Mouse (Mus musculus) bone marrow macrophage, adult 2 months (primary cell): Measurements from ENCODE around the gene Nudcd3. TPM values are rescaled to one million over a fixed set of nuclear protein-coding genes. Genes with fewer than 3 reads are reported as not detected.
A peak's percentile ranks its signal among the peaks of the same experiment; 100 is the strongest.
"Not testable (repeated sequence)": the region's sequence is repeated elsewhere in the genome, so short reads cannot be mapped to it uniquely, and the experiment has no call there.

Experiments used
- H3K27ac ChIP-seq: 2 replicates; pipeline ENCODE4 v1.5.1; 2012; ENCODE audit warnings: low read depth, low read length; ENCODE audit not compliant: insufficient read depth
- H3K4me1 ChIP-seq: 2 replicates; pipeline ENCODE4 v1.6.1; 2012; ENCODE audit warnings: low read length; ENCODE audit not compliant: control insufficient read depth, insufficient read depth
- H3K4me3 ChIP-seq: 2 replicates; pipeline ENCODE4 v1.5.1; 2012; ENCODE audit warnings: mild to moderate bottlenecking, low read length, moderate library complexity; ENCODE audit not compliant: insufficient read depth
- CTCF ChIP-seq: IDR thresholded peaks from 2 replicates; pipeline ENCODE4 v1.5.1; 2012; ENCODE audit warnings: low read depth, mild to moderate bottlenecking, low read length, moderate library complexity
- POLR2A ChIP-seq: IDR thresholded peaks from 2 replicates; pipeline ENCODE4 v1.6.1; 2012; ENCODE audit warnings: mild to moderate bottlenecking, low read depth, low read length, borderline replicate concordance
- polyA plus RNA-seq: library from polyadenylated mRNA; stranded (reverse); fragments of >200 nt; gene quantifications from 2 replicates; pipeline ENCODE4 v1.2.4, GENCODE M21; 2012; ENCODE audit not compliant: missing spikeins, insufficient read depth, insufficient read length

The Nudcd3 gene
- polyA plus RNA-seq, 1 experiment = 30.6 TPM

DNA sequence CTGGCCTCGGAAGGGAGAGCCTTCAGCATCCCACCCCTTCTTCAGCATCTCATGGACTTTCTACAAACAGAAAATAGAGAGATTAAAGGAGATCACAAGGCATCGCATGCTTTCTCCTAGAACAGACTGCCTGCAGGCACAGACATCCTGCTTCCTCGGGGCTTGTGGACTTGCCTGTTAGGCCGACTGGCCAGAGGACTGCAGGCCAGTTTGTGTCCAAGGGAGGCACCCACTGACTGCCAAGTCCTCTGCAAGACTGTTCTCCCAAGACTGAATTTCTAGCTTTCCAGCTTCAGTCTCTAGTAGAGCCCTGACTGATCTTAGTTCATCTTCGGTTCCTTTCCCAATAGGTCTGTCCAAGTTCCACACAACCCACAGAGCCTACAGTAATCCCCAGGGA is 91.9 kb downstream of the Nudcd3 start:
- Histone ChIP-seq H3K27ac (no peak overlapping the region), H3K4me1 (no peaks in the 10 kb centered on the region), H3K4me3 (no peak overlapping the region)
- TF ChIP-seq CTCF (no peak), POLR2A (no peak)

DNA sequence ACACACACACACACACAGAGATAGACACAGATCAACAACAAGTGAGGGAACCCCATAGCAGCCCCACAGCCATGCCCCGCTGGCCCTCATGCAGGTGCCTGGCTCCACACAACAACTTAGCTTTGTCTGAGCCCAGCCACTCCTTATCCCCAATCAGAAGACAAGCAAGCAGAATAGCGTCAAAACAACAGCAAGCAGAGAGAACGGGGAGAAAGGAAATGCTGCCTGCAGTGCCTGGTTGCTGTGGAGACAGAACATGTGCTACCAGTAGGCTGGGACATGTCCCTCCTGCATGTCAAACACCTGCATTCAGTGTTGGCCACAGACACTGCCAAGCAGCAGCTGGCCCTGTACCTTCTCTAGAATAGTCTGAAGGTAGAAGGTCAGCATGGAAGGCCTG is 92.5 kb downstream of the Nudcd3 start:
- Histone ChIP-seq H3K27ac (no peak overlapping the region), H3K4me1 (no peaks in the 10 kb centered on the region), H3K4me3 (no peak overlapping the region)
- no peak for TF ChIP-seq POLR2A

DNA sequence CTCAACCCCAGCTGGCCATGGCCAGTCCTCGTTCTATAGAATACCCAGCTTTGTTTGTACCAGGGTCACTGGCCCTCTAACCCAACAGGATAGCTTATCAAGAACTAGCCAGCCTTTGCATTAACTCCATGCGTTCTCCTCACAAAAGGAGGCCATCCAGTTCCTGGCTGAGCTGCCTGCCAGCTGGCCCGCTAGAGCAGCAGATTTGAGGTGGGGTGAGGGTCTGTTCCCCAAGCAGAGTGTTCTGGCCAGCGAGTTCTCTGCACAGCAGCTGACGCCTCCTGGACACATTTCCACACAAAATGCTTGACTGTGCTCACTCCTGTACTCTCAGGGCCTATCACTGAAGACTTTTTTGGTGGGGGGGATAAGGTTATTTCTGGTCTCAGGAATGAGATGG is 95.5 kb downstream of the Nudcd3 start:
- TF ChIP-seq POLR2A (no peak), CTCF (no peak)
- no peak overlapping the region for H3K27ac ChIP-seq
- H3K4me1 ChIP-seq = no peaks in the 10 kb centered on the region
- no peak overlapping the region for H3K4me3 ChIP-seq

DNA sequence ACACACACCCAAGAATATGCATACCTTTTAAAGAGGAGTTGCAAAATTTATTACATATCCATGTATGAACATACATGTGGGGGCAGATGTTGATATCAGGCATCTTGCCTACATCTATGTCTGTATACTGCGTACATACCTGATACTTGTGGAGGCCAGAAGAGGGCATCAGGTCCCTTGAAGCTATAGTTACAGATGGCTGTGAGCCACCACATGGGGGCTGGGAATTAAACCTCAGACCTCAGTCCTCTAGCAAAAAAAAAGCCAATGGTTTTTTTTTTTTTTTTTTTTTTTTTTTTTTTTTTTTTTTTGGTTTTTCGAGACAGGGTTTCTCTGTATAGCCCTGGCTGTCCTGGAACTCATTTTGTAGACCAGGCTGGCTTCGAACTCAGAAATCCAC is 103.6 kb downstream of the Nudcd3 start:
- H3K4me3 ChIP-seq, H3K27ac ChIP-seq, H3K4me1 ChIP-seq: not testable (repeated sequence)

DNA sequence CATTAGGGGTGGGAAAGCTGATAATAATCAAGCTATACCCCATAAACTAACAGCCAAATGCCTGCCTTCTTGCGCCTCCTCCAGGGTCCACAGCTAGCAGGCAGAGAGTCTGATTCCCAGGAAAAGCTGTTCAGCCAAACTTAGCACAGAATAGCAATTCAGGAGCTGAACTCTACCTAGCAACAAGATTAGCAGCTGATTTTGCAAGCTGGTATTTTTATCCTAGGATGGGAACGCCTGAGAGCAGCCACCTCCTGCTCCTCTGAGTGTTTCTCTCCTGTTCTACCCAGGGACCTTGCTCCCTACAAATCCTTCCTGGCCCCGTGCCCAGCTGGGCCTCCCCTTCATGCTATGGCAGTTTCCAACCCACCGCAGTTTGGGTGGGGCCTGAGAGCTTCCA is 113.2 kb downstream of the Nudcd3 start:
- Histone ChIP-seq H3K4me1 (no peaks in the 10 kb centered on the region), H3K27ac (no peak overlapping the region), H3K4me3 (no peak overlapping the region)
- TF ChIP-seq CTCF (no peak), POLR2A (no peak)

DNA sequence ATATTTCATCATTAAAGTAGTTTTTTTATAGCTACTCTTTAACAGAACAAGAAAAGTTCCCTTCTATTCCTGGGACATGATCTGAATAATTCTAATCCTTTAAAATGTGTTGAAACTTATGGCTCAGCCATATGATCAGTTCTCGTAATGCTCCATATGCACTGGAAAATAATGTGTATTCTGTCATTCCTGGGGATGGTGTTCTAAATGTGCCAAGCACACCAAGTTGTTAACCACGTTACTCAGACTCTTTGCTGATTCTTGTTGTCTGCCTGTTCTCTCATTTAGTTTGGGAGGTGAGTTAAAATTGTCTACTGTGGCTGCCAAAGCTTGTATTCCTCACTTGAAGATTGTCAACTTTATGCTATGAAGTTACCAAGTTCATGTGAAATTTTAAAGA is 121.5 kb downstream of the Nudcd3 start:
- H3K4me1 ChIP-seq = no peaks in the 10 kb centered on the region
- H3K4me3 ChIP-seq = no peak overlapping the region
- no peak overlapping the region for H3K27ac ChIP-seq
- TF ChIP-seq POLR2A = no peak
- TF ChIP-seq CTCF = no peak

DNA sequence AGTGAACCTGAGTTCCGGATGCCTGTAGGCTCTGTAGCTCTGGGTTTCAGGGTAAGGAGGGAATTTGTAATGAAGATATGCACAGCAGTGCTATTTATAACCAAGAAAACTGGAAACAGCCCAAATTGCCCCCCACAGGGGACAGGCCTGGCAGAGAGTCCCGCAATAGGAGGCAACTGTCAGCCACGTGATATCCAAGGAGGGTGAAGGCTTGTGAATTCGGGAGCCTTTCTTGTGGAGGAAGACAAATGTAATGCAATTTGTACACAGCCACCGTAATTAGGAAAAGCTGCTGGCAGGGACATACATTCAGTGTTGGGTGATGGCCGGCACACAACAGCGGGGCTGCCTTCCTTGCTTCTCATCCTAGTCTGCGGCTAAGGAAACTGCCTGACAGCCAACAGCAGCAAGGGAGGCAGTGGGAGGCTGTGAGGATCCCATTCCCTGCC is 124.6 kb downstream of the Nudcd3 start:
- TF ChIP-seq POLR2A (no peak), CTCF (no peak)
- Histone ChIP-seq H3K4me1 (no peaks in the 10 kb centered on the region), H3K4me3 (no peak overlapping the region), H3K27ac (no peak overlapping the region)

DNA sequence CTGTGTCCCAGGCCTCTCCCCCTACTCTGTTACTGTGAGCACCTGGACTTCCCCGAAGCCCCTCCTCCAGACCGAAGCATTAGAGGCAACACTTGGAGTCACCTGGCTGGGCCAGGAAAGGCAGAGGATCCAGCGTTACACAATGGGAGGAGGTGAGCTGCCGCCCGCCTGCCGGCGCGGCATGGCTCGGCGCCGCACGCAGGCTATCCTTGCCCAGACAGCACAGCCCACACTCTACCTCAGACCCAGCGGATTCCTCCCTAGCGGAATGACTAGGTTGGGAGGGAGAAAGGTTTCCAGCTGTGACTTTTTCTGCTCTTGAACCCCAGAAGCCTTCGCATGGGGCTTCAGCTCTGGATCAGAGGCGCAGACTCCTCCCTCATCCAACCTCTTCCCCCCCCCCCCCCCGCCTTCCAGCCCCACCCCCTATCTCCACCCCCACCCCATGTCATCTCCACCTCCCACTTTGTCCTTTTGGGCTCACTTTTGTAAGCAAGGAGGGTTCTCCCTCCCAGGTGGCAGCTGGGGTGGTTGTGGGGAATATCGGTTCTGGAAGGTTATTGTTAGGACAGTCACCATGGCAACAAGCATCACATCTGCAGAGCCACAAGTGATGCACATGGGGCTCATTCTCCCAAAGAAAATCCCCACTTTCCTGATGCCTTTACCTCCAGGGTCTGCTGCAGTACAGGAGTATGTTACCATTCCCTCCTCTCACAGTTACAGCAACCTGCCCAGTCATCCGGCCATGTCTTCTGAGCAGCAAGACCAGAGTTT is 131.8 kb downstream of the Nudcd3 start:
- no peaks in the 10 kb centered on the region for H3K4me1 ChIP-seq
- TF ChIP-seq CTCF (no peak), POLR2A (no peak)
- no peak overlapping the region for H3K27ac ChIP-seq
- no peak overlapping the region for H3K4me3 ChIP-seq

DNA sequence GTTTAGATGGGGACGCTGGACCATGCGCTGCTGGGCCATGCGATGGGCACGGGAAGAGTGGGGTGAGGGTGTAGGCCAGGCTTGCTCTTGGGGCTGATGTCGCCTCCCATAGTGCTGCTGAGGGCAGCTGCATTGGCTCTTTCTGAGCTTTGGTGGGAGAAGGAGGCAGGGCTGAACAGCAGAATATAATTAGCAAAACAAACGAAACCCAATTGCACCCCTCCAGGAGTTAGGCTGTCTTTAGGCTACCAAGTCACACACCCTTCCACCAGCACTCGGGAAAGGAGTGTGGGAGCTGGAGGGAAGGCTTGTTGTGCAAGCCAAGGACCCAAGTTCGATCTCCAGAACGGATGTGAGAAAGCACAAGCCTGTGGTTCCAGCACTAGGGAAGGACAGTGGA is 133.1 kb downstream of the Nudcd3 start:
- H3K4me1 ChIP-seq = no peaks in the 10 kb centered on the region
- no peak for TF ChIP-seq POLR2A
- TF ChIP-seq CTCF = no peak
- no peak overlapping the region for H3K4me3 ChIP-seq
- H3K27ac ChIP-seq = no peak overlapping the region

DNA sequence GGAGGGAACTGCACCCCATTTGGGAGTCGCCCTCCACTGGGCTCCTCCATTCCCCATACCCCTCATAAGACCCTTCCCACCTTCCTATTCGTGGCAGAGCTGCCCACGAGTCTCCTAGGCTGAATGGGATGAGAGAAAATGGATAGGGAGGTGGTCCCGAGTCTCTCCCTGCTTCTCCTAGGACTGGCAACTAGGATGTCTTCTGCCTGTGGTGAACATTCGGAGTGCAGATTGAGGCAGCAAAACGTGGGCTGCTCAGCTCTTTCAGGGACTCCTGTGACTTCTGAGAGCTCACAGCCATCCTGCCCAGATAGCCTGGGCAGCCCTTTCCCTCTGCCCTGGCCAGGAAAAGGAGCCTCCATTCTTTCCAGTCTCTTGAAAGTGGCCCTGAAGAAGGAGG is 134.0 kb downstream of the Nudcd3 start, which contains the start of gene Camk2b:
Gene Camk2b (minus strand): TSS at position 187 of the 400 bp plus-strand sequence.
- no peak for TF ChIP-seq POLR2A
- TF ChIP-seq CTCF = no peak
- no peaks in the 10 kb centered on the region for H3K4me1 ChIP-seq
- no peak within 1 kb of the TSS for H3K27ac ChIP-seq
- peak within 1 kb of the TSS; percentile 22; the same call in 1 of the 2 replicates for H3K4me3 ChIP-seq

DNA sequence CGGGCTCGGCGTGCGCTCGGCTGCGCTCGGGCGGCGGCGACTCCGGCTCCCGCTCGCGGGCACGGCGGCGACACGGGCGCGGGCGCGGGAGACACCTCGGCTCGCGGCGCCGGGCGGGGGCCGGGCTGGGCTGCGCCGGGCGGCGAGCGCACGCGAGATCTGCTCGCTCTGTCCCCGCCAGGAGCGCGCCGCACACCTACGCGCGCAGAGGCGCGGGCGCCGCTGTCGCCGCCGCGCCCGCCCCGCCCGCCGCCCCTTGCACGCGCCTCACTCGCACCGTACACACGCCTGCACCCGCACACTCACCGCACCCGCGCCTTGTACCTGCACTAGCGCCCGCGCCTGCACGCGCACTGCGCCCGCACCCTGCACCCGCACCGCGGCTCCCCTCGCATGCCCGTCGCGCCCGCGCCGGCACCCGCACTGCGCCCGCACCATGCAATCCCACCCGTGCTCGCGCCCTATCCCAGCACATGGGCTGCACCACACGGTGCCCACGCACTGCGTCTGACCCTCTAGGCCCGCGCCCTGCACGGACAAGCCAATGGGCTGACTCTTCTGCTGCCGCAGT is 134.6 kb downstream of the Nudcd3 start:
- peak overlapping the region; percentile 22; the same call in 1 of the 2 replicates for H3K4me3 ChIP-seq
- H3K27ac ChIP-seq = no peak overlapping the region
- TF ChIP-seq POLR2A = no peak
- no peak for TF ChIP-seq CTCF

More for the DNA sequence above, 134.6 kb downstream of the Nudcd3 start:
- H3K4me1 ChIP-seq = no peaks in the 10 kb centered on the region
